Mouse (Mus musculus): Measurements from ENCODE around the gene Sgtb. TPM values are rescaled to one million over a fixed set of nuclear protein-coding genes. Genes with fewer than 3 reads are reported as not detected.

Gene Sgtb
- polyA plus RNA-seq, 1 experiment from 2014 or later: 7.4 TPM

DNA sequence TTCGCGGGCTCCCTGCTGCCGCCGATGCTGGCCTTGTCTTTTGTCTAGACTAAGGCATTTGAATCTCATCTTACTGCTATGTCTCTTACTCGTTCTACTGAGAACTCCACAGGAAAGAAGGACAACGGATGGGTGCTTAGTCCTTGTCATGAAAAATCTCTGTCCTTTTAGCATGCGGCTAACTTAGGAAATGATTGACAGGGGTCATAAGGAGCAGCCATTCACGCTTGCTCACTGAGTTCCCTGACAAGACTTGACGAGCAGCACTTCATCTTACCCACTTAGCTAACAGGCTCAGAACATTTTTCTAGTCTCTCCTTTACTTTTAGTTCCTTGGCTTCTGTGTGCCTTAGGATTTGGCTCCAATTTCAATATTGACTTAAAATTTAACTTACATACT lies 35.3 kb downstream of the Sgtb start:
- no peaks in the 10 kb centered on the region for H3K9me3 ChIP-seq

DNA sequence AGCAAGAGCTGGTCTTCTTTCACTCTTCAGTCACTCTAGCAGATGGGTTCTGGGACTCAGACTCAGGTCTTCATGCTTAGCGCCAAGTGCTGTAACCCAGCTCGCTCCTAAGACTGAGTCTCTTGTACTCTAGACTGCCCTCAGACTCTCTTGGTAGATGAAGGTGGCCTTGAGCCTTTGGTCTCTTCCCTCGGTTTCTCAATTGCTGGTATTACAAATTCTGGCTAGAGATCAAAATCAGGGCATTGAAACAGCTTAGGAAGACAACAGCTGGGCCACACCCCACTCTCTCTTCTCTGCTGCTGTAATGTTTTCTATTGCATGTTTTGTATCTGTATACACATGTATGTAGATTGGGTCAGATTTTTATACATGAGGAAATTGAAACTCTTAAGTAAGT lies 36.1 kb downstream of the Sgtb start:
- WGBS: 89% methylated on average over 3 of the region's 3 CpGs
- H3K4me1 ChIP-seq (replicated peaks): no peaks in the 10 kb centered on the region
- no peak overlapping the region for H3K27ac ChIP-seq
- H3K4me2 ChIP-seq: no peak overlapping the region
- no peaks in the 10 kb centered on the region for H3K27me3 ChIP-seq
- peaks cover 83% of the 10 kb centered on the region for H3K36me3 ChIP-seq
- no peak for ATAC-seq (ENCODE audit: insufficient number of reproducible peaks, insufficient read depth, low FRiP score, low TSS enrichment, low read depth)
- no peaks in the 10 kb centered on the region for H3K9me3 ChIP-seq
- H3K4me3 ChIP-seq (replicated peaks): no peak overlapping the region
- no peak overlapping the region for H3K9ac ChIP-seq (replicated peaks)

More for the DNA sequence above, 35.3 kb downstream of the Sgtb start:
- Histone ChIP-seq H3K4me2 (no peak overlapping the region), H3K36me3 (peaks cover 88% of the 10 kb centered on the region), H3K27me3 (no peaks in the 10 kb centered on the region), H3K4me1 (replicated peaks) (no peaks in the 10 kb centered on the region), H3K27ac (no peak overlapping the region), H3K4me3 (replicated peaks) (no peak overlapping the region), H3K9ac (replicated peaks) (no peak overlapping the region)
- ATAC-seq (ENCODE audit: insufficient number of reproducible peaks, insufficient read depth, low FRiP score, low TSS enrichment, low read depth): no peak
- 88% methylated on average over 9 of the region's 9 CpGs for whole genome bisulfite sequencing

DNA sequence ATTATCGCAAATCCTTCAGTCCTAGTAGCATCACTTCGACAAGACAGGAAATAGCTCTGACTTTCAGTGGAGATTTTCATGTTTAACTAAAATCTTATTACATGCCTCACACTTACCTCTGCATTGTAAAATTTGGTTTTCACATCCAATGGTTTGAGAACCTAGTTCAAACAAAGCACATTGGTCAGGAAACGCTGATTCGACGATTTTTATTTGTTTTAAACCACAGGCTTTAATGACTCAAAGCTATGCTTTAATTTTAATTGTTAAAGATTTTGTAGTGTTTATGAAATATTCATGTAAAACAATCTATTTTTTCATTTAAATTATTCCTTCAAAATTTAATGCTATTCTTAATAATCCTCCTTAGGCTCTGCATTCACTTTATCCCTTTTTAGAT lies 44.6 kb downstream of the Sgtb start:
- H3K4me3 ChIP-seq (replicated peaks): no peak overlapping the region
- no peaks in the 10 kb centered on the region for H3K9me3 ChIP-seq
- H3K36me3 ChIP-seq: peaks cover 62% of the 10 kb centered on the region
- no peak overlapping the region for H3K4me2 ChIP-seq
- H3K4me1 ChIP-seq (replicated peaks): no peaks in the 10 kb centered on the region
- 94% methylated on average over 5 of the region's 5 CpGs for WGBS
- H3K9ac ChIP-seq (replicated peaks): no peak overlapping the region
- H3K27me3 ChIP-seq: no peaks in the 10 kb centered on the region
- H3K27ac ChIP-seq: no peak overlapping the region
- no peak for ATAC-seq (ENCODE audit: insufficient number of reproducible peaks, insufficient read depth, low FRiP score, low TSS enrichment, low read depth)

DNA sequence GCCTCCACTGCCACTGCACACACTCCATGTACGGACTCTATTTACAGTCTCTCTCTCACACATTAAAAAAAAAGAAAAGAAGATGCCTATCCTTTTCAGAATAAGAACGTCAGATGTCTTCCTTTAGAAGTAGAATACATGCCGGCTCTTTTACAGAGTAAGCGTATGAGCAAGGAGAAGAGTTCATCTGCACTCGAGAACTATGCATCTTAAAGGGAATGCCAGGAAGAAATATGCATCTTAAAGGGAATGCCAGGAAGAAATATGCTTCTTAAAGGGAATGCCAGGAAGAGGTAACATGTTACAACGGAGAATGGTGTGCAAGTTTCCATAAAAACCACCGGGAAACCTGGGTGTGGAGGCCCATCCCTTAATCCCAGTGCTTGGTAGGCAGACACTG lies 45.6 kb downstream of the Sgtb start:
- no peak overlapping the region for H3K9ac ChIP-seq (replicated peaks)
- peaks cover 66% of the 10 kb centered on the region for H3K36me3 ChIP-seq
- no peak overlapping the region for H3K4me2 ChIP-seq
- H3K9me3 ChIP-seq: no peaks in the 10 kb centered on the region
- no peak overlapping the region for H3K4me3 ChIP-seq (replicated peaks)
- no peaks in the 10 kb centered on the region for H3K4me1 ChIP-seq (replicated peaks)
- no peak overlapping the region for H3K27ac ChIP-seq
- 86% methylated on average over 7 of the region's 7 CpGs for WGBS
- ATAC-seq (ENCODE audit: insufficient number of reproducible peaks, insufficient read depth, low FRiP score, low TSS enrichment, low read depth): no peak
- H3K27me3 ChIP-seq: no peaks in the 10 kb centered on the region

DNA sequence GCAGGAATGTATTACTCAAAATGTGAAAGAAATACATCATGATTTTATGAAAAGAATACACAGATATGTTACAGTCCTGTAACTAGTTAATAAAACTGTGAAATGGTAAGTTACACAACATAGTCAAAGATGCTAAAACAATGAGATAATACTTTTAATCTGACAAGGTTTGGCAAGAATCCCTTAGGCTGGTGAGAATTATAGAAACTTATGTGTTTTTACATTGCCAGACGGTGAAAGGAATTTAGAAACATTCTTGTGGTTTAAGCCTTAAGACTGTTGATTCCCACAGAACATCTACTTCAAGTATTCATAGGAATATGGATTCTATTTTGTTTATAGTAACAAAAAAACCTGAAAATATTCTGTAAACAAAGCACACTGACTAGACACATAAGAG lies 46.1 kb downstream of the Sgtb start:
- no peak overlapping the region for H3K4me2 ChIP-seq
- H3K27ac ChIP-seq: no peak overlapping the region
- H3K9ac ChIP-seq (replicated peaks): no peak overlapping the region
- no peaks in the 10 kb centered on the region for H3K27me3 ChIP-seq
- peaks cover 68% of the 10 kb centered on the region for H3K36me3 ChIP-seq
- no peak for ATAC-seq (ENCODE audit: insufficient number of reproducible peaks, insufficient read depth, low FRiP score, low TSS enrichment, low read depth)
- WGBS: 85% methylated on average over 1 of the region's 1 CpGs
- no peaks in the 10 kb centered on the region for H3K9me3 ChIP-seq
- no peaks in the 10 kb centered on the region for H3K4me1 ChIP-seq (replicated peaks)
- no peak overlapping the region for H3K4me3 ChIP-seq (replicated peaks)

DNA sequence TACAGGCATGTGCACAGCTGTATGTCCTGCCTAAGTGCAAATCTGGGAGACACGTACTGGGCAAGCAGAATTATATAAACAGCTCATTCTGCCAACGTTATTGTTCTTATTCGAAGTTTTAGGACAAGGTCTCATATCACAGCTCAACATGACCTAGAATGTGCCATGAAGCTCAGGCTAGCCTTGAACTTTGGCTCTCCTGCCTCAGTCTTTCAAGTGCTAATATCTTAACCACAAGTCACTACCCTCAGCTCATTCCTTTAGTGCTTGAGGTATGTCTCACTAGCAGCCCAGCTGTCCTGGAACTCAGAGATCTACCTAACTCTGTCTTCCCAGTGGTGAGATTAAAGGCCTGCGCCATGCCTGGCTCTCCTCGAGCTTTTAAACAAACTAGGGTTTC lies 62.2 kb downstream of the Sgtb start:
- 93% methylated on average over 5 of the region's 5 CpGs for WGBS
- ATAC-seq (ENCODE audit: insufficient number of reproducible peaks, insufficient read depth, low FRiP score, low TSS enrichment, low read depth): no peak
- peaks cover 3% of the 10 kb centered on the region; the same call in 1 of the 2 replicates for H3K4me1 ChIP-seq (replicated peaks)
- H3K4me2 ChIP-seq: no peak overlapping the region
- no peak overlapping the region for H3K9ac ChIP-seq (replicated peaks)
- no peaks in the 10 kb centered on the region for H3K27me3 ChIP-seq
- H3K4me3 ChIP-seq (replicated peaks): no peak overlapping the region
- H3K36me3 ChIP-seq: peaks cover 28% of the 10 kb centered on the region
- no peak overlapping the region for H3K27ac ChIP-seq
- H3K9me3 ChIP-seq: no peaks in the 10 kb centered on the region

DNA sequence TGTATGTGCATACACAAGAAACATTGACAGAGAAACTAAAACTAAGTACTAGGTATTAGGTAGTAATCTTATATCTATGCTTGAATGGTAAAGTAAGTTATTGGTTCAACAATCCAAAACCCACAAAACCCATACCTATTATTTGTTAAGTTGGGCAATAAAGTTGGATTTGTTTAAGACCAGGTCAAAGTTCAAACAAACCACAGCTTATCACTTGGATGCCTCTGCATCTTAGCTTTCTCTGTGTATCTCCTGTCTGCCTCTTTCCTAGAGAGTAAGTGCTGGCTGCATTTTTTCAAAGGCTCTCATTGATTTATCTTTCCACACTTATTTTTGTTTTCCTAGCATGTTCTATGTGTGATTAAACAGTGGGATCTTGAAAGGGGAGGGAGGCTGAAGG lies 63.0 kb downstream of the Sgtb start:
- Histone ChIP-seq H3K4me1 (replicated peaks) (peaks cover 6% of the 10 kb centered on the region), H3K9ac (replicated peaks) (no peak overlapping the region), H3K36me3 (peaks cover 22% of the 10 kb centered on the region), H3K9me3 (no peaks in the 10 kb centered on the region), H3K4me3 (replicated peaks) (no peak overlapping the region), H3K27ac (no peak overlapping the region), H3K4me2 (no peak overlapping the region), H3K27me3 (no peaks in the 10 kb centered on the region)
- ATAC-seq (ENCODE audit: insufficient number of reproducible peaks, insufficient read depth, low FRiP score, low TSS enrichment, low read depth): no peak

DNA sequence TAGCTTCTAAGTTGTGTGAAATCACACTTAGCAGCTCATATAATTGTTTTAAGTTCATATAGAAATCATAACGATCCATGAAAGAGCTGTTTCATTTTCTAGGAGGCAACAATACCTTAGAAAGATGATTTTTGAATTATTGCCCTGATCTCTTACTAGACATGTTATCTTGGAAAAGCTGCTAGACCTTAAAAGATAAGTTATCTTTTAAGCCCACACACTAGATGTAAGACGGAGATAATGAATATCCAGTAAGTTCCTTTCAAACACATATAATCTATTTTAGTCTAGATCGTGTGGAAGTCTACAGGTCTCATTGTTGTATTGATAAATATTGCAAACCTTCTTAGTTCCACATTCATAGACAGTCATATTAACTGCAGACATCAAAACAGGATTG lies 67.3 kb downstream of the Sgtb start:
- H3K36me3 ChIP-seq: peaks cover 11% of the 10 kb centered on the region; the same call in 1 of the 2 replicates
- H3K4me3 ChIP-seq (replicated peaks): peak overlapping the region; percentile 82
- ATAC-seq (ENCODE audit: insufficient number of reproducible peaks, insufficient read depth, low FRiP score, low TSS enrichment, low read depth): no peak
- peak overlapping the region; percentile 50; the same call in 1 of the 2 replicates for H3K9ac ChIP-seq (replicated peaks)
- H3K4me2 ChIP-seq: peak overlapping the region; percentile 67
- WGBS: 87% methylated on average over 3 of the region's 3 CpGs
- no peak overlapping the region for H3K27ac ChIP-seq
- no peaks in the 10 kb centered on the region for H3K9me3 ChIP-seq
- no peaks in the 10 kb centered on the region for H3K27me3 ChIP-seq
- peaks cover 12% of the 10 kb centered on the region for H3K4me1 ChIP-seq (replicated peaks)

DNA sequence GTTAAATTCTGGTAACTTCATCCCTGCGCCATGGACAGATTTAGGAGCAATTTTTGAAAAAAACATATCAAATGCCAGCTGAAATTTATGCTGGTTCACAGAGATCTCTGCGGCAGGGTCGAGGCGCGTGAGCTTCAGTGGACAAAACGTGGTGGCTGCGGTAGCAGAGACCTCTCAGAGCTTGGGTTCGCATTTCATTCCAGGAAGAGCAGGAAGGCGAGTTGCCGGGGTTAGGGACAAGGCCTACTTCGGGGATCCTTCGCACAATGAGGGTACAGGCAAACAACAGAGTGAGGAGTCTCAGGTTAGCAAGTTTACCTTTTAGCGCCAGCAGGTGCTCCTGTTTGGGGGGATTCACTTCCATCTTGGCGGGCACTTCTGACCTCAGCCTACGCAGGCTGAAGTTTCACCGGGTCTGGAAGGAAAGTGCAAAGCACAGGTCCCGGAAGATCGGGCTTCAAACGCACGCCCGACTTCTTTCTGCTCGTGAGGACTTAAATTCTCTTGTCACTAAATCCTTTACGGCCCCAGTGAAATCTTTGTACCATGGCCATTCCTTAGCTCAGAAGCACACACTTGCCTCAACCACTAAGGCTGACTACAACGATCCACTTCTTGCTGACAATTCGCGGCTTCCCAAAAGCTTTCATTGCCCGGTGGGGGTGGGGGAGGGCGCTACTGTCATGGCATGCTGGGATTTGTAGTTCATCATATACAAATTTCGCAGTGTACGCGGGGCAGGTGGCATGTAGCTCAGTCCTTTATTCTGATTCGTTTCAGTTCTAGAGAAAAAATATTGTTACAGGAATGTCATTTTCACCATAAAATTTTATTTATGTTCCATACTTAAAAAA lies 68.5 kb downstream of the Sgtb start, which contains the start of gene Trappc13:
Trappc13 (minus strand) TSS at position 674 of the 854 bp plus-strand sequence.
- ATAC-seq (ENCODE audit: insufficient number of reproducible peaks, insufficient read depth, low FRiP score, low TSS enrichment, low read depth): peak; percentile 91
- WGBS: under 1% methylated on average over 32 of the region's 32 CpGs
- Histone ChIP-seq H3K36me3 (peaks cover 20% of the 10 kb centered on the region; the same call in 1 of the 2 replicates), H3K27ac (peak within 1 kb of the TSS; percentile 84), H3K4me1 (replicated peaks) (peaks cover 12% of the 10 kb centered on the region), H3K9me3 (no peaks in the 10 kb centered on the region), H3K27me3 (no peaks in the 10 kb centered on the region), H3K9ac (replicated peaks) (peak within 1 kb of the TSS; percentile 85), H3K4me3 (replicated peaks) (peak within 1 kb of the TSS; percentile 82), H3K4me2 (peak within 1 kb of the TSS; percentile 67)

DNA sequence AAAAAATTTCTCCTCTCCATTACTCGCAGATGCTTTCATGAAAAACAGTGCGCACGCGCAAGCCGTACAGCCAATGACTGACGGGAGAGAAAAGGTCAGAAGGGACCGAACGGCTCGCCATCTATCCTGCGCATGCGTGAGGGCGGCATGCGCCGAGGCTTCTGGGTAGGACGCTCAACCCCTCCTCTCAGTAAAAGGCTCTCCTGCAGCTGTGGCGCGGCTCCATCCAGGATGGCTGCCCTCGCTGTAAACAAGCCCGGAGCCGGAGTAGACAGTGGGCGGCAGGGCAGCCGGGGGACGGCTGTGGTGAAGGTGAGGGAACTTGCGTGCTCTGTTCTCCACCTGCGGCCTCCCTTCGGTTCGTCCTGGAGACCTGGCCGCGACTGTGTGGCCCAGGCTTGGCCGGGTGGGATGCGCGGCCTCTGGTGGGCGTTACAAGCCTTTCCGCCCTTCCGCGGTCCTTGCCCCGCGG lies 69.1 kb downstream of the Sgtb start, which contains the start of gene Trim23:
Trim23 (plus strand) TSS at position 148 of the 472 bp plus-strand sequence.
- H3K9me3 ChIP-seq: no peaks in the 10 kb centered on the region
- peak; percentile 99 for ATAC-seq (ENCODE audit: insufficient number of reproducible peaks, insufficient read depth, low FRiP score, low TSS enrichment, low read depth)
- WGBS: under 1% methylated on average over 38 of the region's 38 CpGs

DNA sequence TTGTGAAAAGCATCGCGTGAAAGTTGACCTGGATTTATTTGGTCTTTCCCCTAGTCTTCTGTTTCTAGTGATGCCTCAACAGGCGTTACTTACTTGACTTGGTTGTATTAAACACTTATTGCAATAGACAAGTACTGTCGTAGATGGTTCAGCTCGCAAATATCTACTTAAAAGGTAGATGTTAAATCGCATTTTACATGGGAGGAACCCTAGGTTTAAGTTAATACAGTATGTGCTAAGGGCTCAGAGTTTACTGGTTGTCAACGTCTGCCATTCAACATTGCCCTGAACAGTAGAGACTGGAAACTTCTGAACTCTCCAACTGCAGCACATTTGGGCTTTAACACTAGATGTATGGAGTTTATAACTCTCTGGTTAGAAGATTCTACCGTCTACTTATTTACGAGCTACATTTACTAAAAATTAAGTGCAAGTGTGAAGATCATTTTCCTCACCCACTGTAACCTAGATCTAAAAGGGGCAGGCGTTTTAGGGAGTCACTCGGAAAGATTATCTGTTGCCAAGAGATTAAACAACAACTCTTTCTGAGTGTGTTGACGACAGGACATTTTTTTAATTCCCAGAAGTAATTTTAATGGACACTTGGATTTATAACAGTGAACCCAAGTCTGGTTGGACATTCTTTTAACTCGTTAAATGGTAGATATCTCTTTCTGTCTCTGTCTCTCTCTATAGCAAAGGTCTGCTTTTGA lies 69.8 kb downstream of the Sgtb start:
- Histone ChIP-seq H3K4me3 (replicated peaks) (peak overlapping the region; percentile 82), H3K27me3 (no peaks in the 10 kb centered on the region), H3K4me2 (peak overlapping the region; percentile 66), H3K9me3 (no peaks in the 10 kb centered on the region), H3K27ac (peak overlapping the region; percentile 83), H3K4me1 (replicated peaks) (peaks cover 12% of the 10 kb centered on the region), H3K9ac (replicated peaks) (peak overlapping the region; percentile 85), H3K36me3 (peaks cover 30% of the 10 kb centered on the region)
- WGBS: 23% methylated on average over 13 of the region's 13 CpGs
- no peak for ATAC-seq (ENCODE audit: insufficient number of reproducible peaks, insufficient read depth, low FRiP score, low TSS enrichment, low read depth)

More for the DNA sequence above, 69.1 kb downstream of the Sgtb start, which contains the start of gene Trim23:
- Histone ChIP-seq H3K4me1 (replicated peaks) (peaks cover 12% of the 10 kb centered on the region), H3K36me3 (peaks cover 25% of the 10 kb centered on the region), H3K4me3 (replicated peaks) (peak within 1 kb of the TSS; percentile 82), H3K27ac (peak within 1 kb of the TSS; percentile 84), H3K4me2 (peak within 1 kb of the TSS; percentile 67), H3K27me3 (no peaks in the 10 kb centered on the region), H3K9ac (replicated peaks) (peak within 1 kb of the TSS; percentile 85)

All from limb, embryonic 12.5 days (tissue).